Mouse (Mus musculus): Measurements from ENCODE around the gene Tax1bp3.

The Tax1bp3 gene

GRCm38 (mm10) chr11:73175612-73176011 is 1.3 kb upstream of the Tax1bp3 start:
- DNase-seq (ENCODE audit: low spot score in 2 of 2) = no peak

GRCm38 (mm10) chr11:73176186-73176585 is 697 bp upstream of the Tax1bp3 start:
- DNase-seq (ENCODE audit: low spot score in 2 of 2) = no peak

DNA sequence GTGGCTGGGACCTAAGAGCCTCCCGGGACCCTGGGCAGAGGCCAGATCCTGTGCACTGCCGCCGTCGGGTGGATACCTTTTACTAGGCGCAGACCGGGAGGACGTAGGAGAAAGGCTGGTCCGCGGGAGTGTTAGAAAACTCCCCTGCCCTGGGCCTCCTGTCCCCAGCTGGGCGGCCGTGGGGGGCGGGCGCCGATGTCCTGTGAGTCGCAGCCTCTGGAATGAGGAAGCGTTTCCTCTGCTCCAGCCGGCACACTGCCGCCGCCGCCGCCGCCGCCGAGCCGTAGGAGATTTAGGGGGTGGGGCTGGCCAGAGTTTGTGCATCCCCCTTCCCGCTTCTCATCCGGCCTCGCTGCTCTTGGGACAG is 609 bp downstream of the Tax1bp3 start:
- peak in 1 of 2 experiments; percentile 62 for DNase-seq (ENCODE audit: low spot score in 2 of 2)

DNA sequence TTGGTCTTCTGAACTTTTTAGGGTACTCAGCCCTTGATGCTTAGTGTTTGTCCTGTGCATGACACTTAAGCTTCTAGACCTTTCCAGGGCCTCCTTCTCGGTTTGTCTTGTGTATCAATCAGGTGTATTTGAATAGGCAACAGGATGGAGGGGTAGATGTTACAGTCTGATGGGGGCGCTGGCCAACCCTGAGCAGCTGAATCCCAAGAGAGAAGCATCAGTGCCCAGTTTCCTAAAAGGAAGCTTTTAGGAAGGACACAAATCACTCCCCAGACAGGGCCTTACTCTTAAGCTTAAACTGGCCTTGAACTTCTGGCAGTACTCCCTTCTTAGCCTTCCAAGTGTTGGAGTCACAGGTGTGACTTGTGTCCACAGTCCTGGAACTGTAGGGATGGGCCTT is 1.0 kb downstream of the Tax1bp3 start:
- no peak for DNase-seq (ENCODE audit: low spot score in 2 of 2)

GRCm38 (mm10) chr11:73185872-73186615 is 9.2 kb downstream of the Tax1bp3 start:
- DNase-seq (ENCODE audit: low spot score in 2 of 2) = no peak

DNA sequence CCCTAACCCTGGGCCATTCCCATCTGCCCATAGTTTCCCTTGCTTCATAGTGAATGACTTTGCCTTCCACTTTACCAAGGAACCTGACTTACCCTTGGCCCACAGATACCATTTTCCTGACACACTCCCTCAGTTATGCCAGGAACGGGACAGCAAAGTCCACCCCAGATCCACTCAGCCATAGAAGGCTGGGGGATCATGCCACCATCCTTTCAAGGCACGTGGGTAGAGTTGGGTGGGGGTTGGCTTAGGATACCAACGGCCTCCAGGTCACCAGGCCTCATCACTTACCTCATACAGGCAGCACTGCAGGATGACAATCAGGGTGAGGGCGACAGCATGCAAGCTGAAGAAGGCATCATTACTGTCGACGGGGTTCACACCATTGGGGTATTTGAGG is 10.3 kb downstream of the Tax1bp3 start:
- DNase-seq (ENCODE audit: low spot score in 2 of 2) = no peak

DNA sequence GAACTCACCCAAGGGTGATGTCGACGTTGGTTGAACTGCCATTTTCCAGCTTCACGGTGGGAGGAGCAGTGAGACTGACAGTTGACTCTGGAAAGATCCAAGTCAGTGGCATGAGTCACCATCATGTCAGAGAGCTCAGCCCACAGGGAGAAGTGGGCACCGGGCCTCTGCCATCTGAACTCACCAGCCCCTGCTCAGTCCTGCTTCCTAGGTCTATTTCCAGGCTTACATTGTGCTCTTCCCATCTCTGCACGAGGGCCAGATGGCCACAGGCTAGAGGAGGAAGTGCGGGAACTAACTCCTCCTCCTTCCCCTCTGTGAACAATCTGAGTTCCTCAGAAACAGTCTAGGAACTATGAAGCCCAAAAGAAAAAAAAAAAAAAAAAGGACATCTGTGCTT is 16.2 kb downstream of the Tax1bp3 start:
- no peak for DNase-seq (ENCODE audit: low spot score in 2 of 2)

DNA sequence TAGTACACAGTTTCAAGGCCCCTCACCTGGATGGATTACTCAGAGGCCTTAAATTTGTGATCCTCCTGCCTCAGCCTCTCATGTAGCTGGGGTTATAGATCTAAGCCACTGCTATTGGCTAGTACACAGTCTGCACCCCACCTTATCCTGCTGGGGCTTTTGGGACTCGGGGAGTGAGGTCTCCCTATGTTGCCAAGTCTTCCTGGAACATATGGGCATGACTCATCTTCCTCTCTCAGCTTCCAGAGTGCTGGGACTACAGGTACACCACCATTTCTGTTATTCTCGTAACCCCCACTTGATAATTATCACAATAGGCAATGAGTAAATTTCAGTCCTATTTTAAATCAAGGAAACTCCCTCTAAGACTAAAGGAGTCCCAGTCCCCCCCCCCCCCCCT is 17.6 kb downstream of the Tax1bp3 start:
- DNase-seq (ENCODE audit: low spot score in 2 of 2) = no peak

GRCm38 (mm10) chr11:73198190-73198589 is 21.3 kb downstream of the Tax1bp3 start:
- no peak for DNase-seq (ENCODE audit: low spot score in 2 of 2)

DNA sequence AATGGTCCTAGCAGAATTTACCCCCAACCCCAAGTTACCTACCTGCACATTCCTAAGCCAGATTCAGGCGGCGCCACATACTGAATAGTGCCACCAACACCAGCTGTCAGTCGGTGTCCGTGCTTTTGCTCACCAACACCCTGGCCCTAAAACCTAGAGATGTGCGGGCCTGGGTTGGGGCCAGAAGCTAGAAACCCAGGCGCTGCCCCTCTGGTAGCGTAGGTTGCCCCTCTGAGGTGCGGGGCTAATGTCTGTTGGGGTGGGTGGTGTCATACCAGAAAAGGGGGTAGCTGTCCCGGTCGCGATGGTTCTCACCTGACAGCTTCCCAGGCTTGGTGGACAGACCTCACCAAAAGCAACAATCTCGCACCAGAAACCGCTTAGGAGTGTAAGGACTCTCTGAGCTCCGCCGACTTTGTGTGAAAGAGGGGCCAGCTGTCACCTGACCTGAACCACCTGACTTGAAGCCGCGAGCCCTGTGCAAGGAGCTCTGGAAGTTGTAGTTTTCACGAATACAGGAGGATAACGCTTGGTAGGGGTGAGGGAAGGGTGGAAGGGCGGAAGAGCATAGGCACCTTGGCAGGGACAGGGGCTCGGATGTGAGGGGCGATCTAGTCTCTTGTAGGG is 21.8 kb downstream of the Tax1bp3 start, which contains the start of gene Ctns:
Ctns (minus strand) TSS at position 440 of the 627 bp plus-strand sequence.
- peak in 1 of 2 experiments; percentile 83 for DNase-seq (ENCODE audit: low spot score in 2 of 2)

DNA sequence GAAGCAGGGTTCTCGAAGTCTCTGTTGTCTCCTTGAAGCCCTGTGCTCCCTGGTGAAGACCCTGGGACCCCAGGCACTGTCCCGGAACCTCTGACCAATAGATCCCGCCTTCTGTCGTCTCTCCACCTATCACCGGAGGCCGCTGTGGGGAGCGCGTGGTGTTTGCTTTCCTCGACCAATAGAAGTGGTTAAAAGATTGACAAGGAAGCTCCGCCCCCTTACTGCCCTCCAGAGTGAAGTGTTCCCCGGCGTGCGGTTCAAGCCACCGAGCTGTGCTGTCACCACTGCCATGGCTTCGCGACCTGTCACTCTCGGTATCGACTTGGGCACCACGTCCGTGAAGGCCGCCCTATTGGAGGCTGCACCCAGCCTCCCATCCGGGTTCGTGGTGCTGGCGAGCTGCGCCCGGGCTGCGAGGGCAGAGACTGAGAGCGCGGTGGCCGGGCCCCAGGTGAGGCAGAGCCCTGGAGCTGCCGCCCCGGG is 22.4 kb downstream of the Tax1bp3 start, which contains the start of gene Shpk:
Shpk (plus strand) TSS at position 231 of the 483 bp plus-strand sequence.
- DNase-seq (ENCODE audit: low spot score in 2 of 2) = peak; percentile 93 to 95

DNA sequence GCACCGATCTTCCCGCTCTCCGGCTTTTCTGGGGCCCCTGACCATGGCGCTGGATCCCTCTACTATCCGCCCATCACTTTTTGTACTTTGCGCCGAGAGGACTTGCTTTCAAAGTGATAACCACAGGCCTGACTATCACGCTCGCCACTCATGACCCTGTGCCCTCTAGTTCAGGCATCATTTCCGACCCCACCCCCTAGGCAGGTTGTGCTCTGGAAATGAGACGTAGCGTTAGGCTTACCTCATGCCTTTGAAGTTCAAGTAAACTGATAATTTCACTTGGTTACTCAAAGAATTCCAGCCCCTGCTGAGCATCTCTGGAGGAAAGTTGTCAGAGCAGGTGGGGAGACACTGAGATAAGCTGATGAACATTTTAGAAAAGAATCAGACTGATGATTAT is 23.0 kb downstream of the Tax1bp3 start:
- DNase-seq (ENCODE audit: low spot score in 2 of 2) = peak in 1 of 2 experiments; percentile 47

DNA sequence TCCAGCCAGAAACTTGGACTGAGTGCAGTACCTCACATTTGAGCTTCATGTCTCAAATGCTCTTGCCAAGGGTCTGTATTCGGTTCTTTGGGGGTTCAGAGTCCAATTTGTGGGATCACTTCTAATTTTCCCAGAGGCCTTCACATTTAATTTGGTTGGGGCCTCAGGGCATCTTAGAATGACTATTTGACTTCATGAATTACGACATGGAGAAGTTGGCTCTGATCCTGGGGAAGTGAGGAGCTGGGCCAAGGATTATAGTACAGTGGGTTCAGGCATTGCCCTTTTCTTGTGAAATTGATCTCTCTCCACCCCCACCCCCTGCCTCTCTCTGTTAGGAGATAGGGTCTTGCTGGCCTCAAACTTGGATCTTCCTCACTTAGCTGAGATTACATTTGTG is 24.1 kb downstream of the Tax1bp3 start:
- DNase-seq (ENCODE audit: low spot score in 2 of 2) = no peak

DNA sequence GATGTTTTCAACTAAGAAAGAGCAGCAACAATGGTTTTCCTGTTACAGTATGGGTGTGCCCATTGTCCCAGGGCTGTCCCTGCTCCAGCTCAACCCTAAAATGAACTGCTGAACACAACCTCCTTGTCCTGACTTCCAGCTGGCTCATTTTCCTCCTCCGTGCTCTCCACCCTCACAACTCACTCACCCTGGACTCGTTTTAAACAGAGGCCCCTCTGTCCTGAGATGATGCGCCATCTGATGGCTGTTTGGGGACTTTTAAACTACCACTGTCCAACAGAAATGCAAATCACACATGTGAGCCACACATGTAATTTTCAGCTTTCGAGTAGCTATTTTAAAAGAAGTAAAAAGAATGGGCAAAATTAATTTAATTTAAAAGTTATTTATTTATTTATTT is 24.7 kb downstream of the Tax1bp3 start:
- no peak for DNase-seq (ENCODE audit: low spot score in 2 of 2)

DNA sequence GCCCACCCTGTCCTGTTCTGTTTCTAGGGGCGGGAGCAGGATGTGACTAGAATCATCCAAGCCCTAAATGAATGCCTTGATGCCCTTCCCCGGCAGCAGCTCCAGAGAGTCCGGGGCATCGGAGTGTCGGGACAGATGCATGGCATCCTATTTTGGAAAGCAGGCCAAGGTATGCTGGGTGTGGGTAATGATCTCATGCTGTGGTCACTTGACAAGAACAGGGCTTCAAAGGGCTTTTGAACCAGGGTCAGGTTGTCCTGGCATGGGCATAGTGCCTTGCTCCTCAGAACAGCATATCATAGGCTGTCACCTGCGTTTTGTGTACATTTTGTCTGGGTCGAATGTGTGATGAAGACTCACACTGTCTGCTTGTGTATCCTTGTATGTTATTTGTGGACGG is 27.0 kb downstream of the Tax1bp3 start:
- DNase-seq (ENCODE audit: low spot score in 2 of 2) = no peak

GRCm38 (mm10) chr11:73205194-73205593 is 28.3 kb downstream of the Tax1bp3 start:
- DNase-seq (ENCODE audit: low spot score in 2 of 2) = no peak

- peak in 1 of 2 experiments; percentile 35 for DNase-seq (ENCODE audit: low spot score in 2 of 2)
Measured at GRCm38 (mm10) chr11:73207621-73208020, 30.7 kb downstream of the Tax1bp3 start.

- DNase-seq (ENCODE audit: low spot score in 2 of 2) = no peak
Measured at GRCm38 (mm10) chr11:73213956-73214355, 37.1 kb downstream of the Tax1bp3 start.

- DNase-seq (ENCODE audit: low spot score in 2 of 2) = no peak
Measured at GRCm38 (mm10) chr11:73219671-73220070, 42.8 kb downstream of the Tax1bp3 start.

GRCm38 (mm10) chr11:73220651-73221050 is 43.8 kb downstream of the Tax1bp3 start:
- no peak for DNase-seq (ENCODE audit: low spot score in 2 of 2)

- DNase-seq (ENCODE audit: low spot score in 2 of 2) = no peak
Measured at GRCm38 (mm10) chr11:73222846-73223245, 46.0 kb downstream of the Tax1bp3 start.

DNA sequence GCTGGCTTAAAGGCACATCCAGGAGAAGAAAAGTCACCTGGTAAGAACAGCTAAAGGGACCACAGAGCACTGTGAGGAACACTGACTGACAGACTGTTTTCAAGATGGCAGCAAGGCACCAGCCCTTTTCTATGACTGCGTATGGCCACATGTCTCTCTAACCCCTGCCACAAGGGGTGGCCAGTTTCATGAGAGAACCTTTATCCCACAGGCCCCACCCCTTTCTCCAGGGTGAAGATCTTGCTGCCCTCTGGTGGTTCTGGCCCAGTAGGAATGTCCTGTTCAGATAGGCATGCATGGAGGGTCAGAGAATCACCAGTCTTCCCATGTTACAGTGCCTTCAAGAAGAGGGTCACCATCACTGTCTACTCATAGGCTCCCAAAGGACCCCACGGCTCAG is 47.1 kb downstream of the Tax1bp3 start:
- DNase-seq (ENCODE audit: low spot score in 2 of 2) = peak in 1 of 2 experiments; percentile 26

GRCm38 (mm10) chr11:73225856-73226255 is 49.0 kb downstream of the Tax1bp3 start:
- DNase-seq (ENCODE audit: low spot score in 2 of 2) = no peak

Measured in spleen, postnatal 10 days (tissue).